Mouse (Mus musculus): Measurements from ENCODE around the gene Xpo6.

The Xpo6 gene

DNA sequence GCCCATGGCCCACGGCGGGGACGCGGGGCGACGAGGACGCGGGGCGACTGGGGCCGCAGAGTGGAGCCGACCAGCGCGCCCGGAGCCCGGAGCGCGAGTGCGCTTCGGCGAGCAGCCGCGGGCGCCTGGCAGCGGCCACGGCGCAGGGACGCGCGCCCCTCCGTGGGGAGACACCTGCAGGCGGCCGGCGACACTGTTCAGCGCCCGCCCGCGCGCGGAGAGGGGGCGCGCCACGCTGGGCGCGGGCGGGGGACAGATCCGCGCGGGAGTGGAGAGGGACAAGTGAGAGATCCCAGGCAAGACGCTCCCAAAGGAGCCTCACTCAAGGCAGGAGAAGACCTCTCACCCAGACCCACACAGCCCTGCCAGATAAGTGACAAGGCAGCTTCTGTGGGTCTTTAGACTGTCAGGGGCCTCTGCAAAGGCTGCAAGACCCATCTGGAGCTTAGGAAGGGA, 118.0 kb downstream of the Xpo6 start, which contains the start of gene Gsg1l:
TSS of gene Gsg1l (minus strand) at position 126 of the 456 bp plus-strand sequence.
- DNase-seq (ENCODE audit: extremely low read depth, low read depth, low spot score) = no peak

GRCm38 (mm10) chr7:126081727-126082285, 118.5 kb downstream of the Xpo6 start:
- DNase-seq (ENCODE audit: extremely low read depth, low read depth, low spot score) = no peak

DNA sequence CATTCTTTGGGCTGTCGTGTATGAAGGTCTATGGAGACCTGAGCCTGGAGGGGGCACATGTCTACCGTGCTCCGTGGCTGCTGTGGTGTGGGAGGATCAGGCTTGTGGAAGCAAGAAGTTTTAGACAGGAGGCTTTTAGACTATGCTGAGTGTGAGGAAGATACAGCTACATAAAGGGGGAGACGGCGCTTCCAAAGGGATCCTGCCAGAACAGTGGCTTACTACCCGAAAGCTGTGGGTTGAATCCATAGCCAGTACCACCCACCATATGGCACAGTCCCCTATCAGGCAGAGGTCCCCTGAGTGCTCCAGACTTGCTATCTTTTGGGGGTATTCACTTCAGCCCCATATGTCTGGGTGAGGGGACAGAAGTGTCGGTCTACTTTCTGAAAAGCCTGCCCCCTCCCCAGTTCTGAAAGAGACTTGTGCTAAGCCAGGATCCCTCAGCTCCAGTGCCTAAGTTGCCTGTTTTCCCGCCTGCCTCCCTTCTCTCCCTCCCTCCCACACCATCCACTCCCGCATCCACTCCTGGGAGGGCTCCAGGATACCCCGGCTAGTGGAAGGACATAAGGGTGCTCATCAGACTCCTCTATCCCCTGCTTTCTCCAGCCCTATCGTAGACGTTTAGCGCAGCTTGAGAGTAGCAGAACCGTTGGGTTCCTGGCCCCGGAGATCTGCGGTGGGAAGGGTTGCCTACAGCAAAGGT, 119.2 kb downstream of the Xpo6 start:
- no peak for DNase-seq (ENCODE audit: extremely low read depth, low read depth, low spot score)

- DNase-seq (ENCODE audit: extremely low read depth, low read depth, low spot score) = no peak
These were observed 123.4 kb downstream of the Xpo6 start for GRCm38 (mm10) chr7:126076935-126077334.

DNA sequence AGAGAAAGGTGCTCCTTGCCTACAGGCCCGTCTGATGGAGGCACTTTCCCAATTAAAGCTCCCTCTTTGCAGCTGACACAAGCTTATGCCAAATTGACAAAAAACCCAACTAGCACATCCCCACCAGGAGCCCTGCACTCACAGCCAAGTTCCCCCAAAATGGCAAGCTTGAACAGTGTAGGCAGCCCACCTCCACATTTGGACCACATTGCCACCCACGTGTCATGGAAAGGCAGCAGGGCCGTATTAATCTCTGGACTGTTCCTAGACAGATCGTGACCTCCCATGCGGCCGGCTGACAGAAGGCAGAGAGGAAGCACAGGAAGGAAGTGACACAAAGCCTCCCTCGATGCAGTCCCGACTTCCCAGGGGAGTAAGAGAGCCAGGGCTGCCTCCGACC, 125.2 kb downstream of the Xpo6 start:
- DNase-seq (ENCODE audit: extremely low read depth, low read depth, low spot score) = no peak

DNA sequence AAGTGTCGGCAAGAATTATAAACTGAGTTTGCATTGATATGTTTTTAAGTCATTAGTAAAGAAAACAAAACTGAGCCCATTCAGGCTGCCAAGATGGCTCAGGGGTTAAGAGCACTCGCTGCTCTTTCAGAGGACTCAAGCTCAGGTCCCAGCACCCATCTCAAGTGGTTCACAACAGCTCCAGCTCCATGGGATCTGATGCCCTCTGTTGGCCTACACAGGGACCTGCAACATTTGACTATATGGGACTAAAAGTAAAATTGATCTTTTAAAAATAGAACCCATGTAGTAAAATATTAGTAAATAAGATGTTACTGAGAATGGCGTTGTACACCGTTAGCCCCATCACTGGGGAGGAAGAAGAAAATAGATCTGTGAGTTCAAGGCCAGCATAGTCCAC, 130.0 kb downstream of the Xpo6 start:
- DNase-seq (ENCODE audit: extremely low read depth, low read depth, low spot score) = no peak

- no peak for DNase-seq (ENCODE audit: extremely low read depth, low read depth, low spot score)
These were observed 133.5 kb downstream of the Xpo6 start for GRCm38 (mm10) chr7:126066777-126067176.

- no peak for DNase-seq (ENCODE audit: extremely low read depth, low read depth, low spot score)
These were observed 134.9 kb downstream of the Xpo6 start for GRCm38 (mm10) chr7:126065243-126065876.

DNA sequence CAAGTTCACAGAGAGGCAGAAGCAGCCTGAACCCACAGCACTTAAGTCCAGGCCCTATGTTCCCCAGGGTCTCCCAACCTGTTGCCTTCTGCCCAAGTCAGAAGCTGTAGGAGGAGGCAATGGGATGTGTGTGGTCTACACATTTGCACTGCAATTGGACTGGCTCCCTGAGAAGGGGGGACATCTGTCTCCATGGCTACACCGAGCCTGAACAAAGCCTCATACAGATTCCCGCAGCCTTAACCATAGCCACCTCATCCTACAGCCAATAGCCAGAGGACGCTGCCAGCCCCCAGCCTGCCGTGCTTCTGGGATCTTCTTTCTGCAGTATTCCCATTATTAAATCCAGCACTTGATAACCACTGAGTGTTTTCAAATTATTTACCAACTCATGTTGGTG, 138.1 kb downstream of the Xpo6 start:
- no peak for DNase-seq (ENCODE audit: extremely low read depth, low read depth, low spot score)

DNA sequence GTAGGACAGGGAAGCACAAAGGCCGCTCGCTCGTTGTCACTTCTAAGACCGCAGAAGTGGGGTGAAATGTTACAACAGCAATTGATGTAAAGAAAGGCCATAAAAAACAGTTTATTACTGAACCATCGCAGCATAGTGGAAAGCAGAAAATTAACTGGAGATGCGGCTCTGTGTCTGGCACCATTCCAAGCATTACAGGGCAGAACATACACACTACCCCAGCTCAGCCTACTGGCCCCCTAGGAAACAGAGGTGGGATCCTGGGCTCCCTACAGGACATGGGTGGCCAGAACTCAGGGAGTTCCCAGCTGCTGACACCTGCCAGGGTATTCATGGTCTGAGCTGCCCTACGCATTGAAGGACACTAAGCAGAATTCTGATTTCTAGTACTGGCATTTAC, 141.4 kb downstream of the Xpo6 start:
- no peak for DNase-seq (ENCODE audit: extremely low read depth, low read depth, low spot score)

DNA sequence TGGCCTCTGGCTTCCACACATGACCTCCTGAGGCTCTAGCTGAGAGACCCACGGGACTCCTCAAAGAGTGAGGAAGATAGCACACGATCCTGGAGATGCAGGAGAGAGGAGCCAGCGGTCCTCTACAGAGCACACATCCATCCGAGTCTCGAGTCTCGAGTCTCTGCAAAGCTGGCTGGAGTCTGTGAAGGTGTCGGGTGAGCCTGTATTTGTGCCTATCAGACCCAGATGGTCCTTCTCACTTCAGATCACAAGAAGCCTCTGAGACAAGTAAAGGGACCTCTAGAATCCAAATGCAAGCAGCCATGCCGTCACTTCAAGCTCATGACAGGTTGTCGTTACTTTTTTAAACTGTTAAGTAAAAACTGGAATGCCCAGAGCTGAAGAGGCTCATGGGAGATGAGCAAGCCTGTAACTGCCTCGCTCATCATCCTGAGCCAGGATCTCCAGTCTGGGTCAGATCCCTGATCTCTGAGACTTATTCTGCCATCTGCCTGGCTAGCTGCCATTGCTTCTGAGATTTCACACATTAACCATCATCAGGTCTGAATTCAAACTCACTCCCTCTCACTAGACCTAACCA, 142.9 kb downstream of the Xpo6 start:
- no peak for DNase-seq (ENCODE audit: extremely low read depth, low read depth, low spot score)

DNA sequence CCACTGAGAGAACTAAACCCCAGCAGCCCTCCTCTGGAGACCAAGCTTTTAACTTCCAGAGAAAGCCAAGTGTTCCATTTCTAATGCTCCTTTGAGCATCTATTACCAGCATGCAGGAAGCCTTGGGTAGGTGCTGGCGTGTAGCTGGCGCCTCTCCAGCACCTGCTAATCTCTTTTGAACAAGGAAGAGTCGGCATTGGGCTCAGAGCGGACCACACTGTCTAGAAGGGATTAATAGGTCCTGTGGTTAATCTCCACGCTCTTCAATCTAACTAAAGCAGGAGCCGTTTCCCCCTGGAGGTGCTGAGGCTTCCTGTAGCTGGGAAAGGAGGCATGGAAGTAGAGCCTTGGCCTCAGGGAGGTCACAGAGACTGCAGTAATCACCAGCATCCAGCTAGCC, 145.7 kb downstream of the Xpo6 start:
- no peak for DNase-seq (ENCODE audit: extremely low read depth, low read depth, low spot score)

- DNase-seq (ENCODE audit: extremely low read depth, low read depth, low spot score) = no peak
These were observed 146.7 kb downstream of the Xpo6 start for GRCm38 (mm10) chr7:126053618-126054017.

- no peak for DNase-seq (ENCODE audit: extremely low read depth, low read depth, low spot score)
These were observed 148.4 kb downstream of the Xpo6 start for GRCm38 (mm10) chr7:126051910-126052309.

Data from fat pad, adult 2 months (tissue).